Mouse (Mus musculus) lung, postnatal 0 days (tissue): ENCODE measurements around the gene Cpsf4. TPM values are rescaled to one million over a fixed set of nuclear protein-coding genes. Genes with fewer than 3 reads are reported as not detected.

ENCODE experiments used
- ATAC-seq: fragments of 200-750 bp; cut with Nextera tagmentation; 2 replicates; pipeline ENCODE4 v1.8.0; 2017; ENCODE audit warnings: moderate library complexity
- DNase-seq: peaks from one replicate; pipeline ENCODE4 v3.0.0-alpha.2; 2016; ENCODE audit warnings: low spot score
- H3K27ac ChIP-seq: fragments of 300-500 bp; sonication (generic); 2 replicates; pipeline ENCODE4 v1.5.1; 2014; ENCODE audit warnings: antibody characterized with exemption, mild to moderate bottlenecking, low read length, mixed read lengths
- H3K27me3 ChIP-seq: fragments of 300-500 bp; sonication (generic); replicated peaks from 2 replicates; pipeline ENCODE4 v1.6.1; 2014; ENCODE audit warnings: low read length, mixed read lengths; ENCODE audit not compliant: insufficient read depth
- H3K36me3 ChIP-seq: fragments of 300-500 bp; sonication (generic); 2 replicates; pipeline ENCODE4 v1.6.1; 2014; ENCODE audit warnings: low read length, mixed read lengths; ENCODE audit not compliant: insufficient read depth
- H3K4me1 ChIP-seq: fragments of 300-500 bp; sonication (generic); 2 replicates; pipeline ENCODE4 v1.6.1; 2014; ENCODE audit warnings: antibody characterized with exemption, low read depth, low read length, mixed read lengths; ENCODE audit not compliant: insufficient read depth
- H3K4me2 ChIP-seq: fragments of 300-500 bp; sonication (generic); replicated peaks from 2 replicates; pipeline ENCODE4 v1.6.1; 2014; ENCODE audit warnings: low read depth, mild to moderate bottlenecking, low read length, moderate library complexity, mixed read lengths
- H3K4me3 ChIP-seq: fragments of 300-500 bp; sonication (generic); 2 replicates; pipeline ENCODE4 v1.5.1; 2014; ENCODE audit warnings: low read depth, low read length
- H3K9ac ChIP-seq: fragments of 300-500 bp; sonication (generic); replicated peaks from 2 replicates; pipeline ENCODE4 v1.6.1; 2014; ENCODE audit warnings: low read depth, mild to moderate bottlenecking
- H3K9me3 ChIP-seq: fragments of 300-500 bp; sonication (generic); 2 replicates; pipeline ENCODE4 v1.6.1; 2016; ENCODE audit warnings: low read length, mixed read lengths
- CTCF ChIP-seq: IDR thresholded peaks from 2 replicates; pipeline ENCODE4 v1.5.1; 2016; ENCODE audit warnings: antibody characterized with exemption, mild to moderate bottlenecking
- EP300 ChIP-seq: IDR thresholded peaks from 2 replicates; pipeline ENCODE4 v1.6.1; 2016; ENCODE audit warnings: antibody characterized with exemption, mild to moderate bottlenecking, control low read depth
- WGBS: fragments of 180-500 bp; shearing (Covaris S2); extraction: QIAGEN DNeasy Blood & Tissue Kit; methylation state at CpG from one replicate; pipeline ENCODE4 v1.1.7; 2014; 5-methylcytosine and 5-hydroxymethylcytosine counted together
- polyA plus RNA-seq: library from polyadenylated mRNA; unstranded; fragments of >200 nt; fragmentation: Nextera tagmentation; extraction: Ambion mirVana; gene quantifications from 2 replicates; pipeline ENCODE4 v1.2.1, GENCODE M21; 2015

Cpsf4 gene
- polyA plus RNA-seq, 1 experiment from 2014 or later: 25.9 TPM

DNA sequence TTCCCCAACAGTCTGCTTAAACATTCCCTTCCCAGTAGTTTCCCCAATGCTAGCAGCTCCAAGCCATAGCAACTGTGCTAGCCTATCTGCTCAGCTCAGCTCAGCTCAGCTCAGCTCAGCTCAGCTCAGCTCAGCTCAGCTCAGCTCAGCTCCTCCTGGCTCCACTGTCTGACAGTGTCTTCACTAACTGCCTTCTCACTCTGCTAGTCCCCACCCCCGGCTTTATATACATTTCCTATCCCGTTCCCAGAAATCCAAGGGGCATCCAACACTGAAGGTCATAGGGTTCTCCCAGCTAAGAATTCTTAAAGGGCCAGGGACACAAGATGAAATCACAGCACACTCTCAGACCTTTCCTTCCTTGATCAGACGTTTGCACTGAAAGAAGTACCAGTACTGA, 2.3 kb upstream of the Cpsf4 start:
- DNase-seq: peak; percentile 12
- TF ChIP-seq EP300 (no peak), CTCF (no peak)
- WGBS: 34% methylated on average over 3 of the region's 3 CpGs
- H3K9ac ChIP-seq: no peak overlapping the region
- H3K4me3 ChIP-seq: no peak overlapping the region
- no peaks in the 10 kb centered on the region for H3K27me3 ChIP-seq
- H3K27ac ChIP-seq: no peak overlapping the region
- H3K9me3 ChIP-seq: no peaks in the 10 kb centered on the region
- ATAC-seq: no peak
- H3K36me3 ChIP-seq: peaks cover 8% of the 10 kb centered on the region; the same call in 1 of the 2 replicates
- H3K4me1 ChIP-seq: peaks cover 7% of the 10 kb centered on the region
- no peak overlapping the region for H3K4me2 ChIP-seq

- no peak for ATAC-seq
- WGBS: 80% methylated on average over 15 of the region's 15 CpGs
Observed at GRCm38 (mm10) chr5:145165184-145165583, 1.8 kb upstream of the Cpsf4 start.

DNA sequence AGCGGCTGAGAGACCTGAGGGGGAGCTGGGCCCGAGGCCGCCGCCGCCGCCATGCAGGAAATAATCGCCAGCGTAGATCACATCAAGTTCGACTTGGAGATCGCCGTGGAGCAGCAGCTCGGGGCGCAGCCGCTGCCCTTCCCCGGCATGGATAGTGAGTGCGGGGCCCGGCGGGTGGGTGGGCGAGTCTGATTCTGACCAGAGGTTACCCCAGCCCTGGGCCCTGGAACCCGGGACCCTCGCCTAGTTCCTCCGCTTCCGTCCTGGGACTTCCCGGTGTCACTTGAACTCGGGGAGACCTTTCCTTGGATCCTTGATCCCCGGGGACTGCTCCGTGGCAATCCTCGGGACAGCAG, 271 bp downstream of the Cpsf4 start:
- Histone ChIP-seq H3K4me1 (peaks cover 7% of the 10 kb centered on the region), H3K4me2 (peak overlapping the region; percentile 80), H3K27me3 (no peaks in the 10 kb centered on the region), H3K36me3 (peaks cover 14% of the 10 kb centered on the region; the same call in 1 of the 2 replicates), H3K9me3 (no peaks in the 10 kb centered on the region), H3K9ac (peak overlapping the region; percentile 97), H3K27ac (peak overlapping the region; percentile 92), H3K4me3 (peak overlapping the region; percentile 93)
- no peak for TF ChIP-seq EP300
- no peak for TF ChIP-seq CTCF
- DNase-seq: peak; percentile 44
- ATAC-seq: peak; percentile 6
- 3% methylated on average over 24 of the region's 28 CpGs for WGBS

More at GRCm38 (mm10) chr5:145165184-145165583, 1.8 kb upstream of the Cpsf4 start:
- no peak for DNase-seq
- Histone ChIP-seq H3K9me3 (no peaks in the 10 kb centered on the region), H3K4me2 (no peak overlapping the region), H3K4me1 (peaks cover 7% of the 10 kb centered on the region), H3K36me3 (peaks cover 4% of the 10 kb centered on the region; the same call in 1 of the 2 replicates), H3K27me3 (no peaks in the 10 kb centered on the region), H3K9ac (no peak overlapping the region), H3K4me3 (no peak overlapping the region), H3K27ac (no peak overlapping the region)
- no peak for TF ChIP-seq EP300
- TF ChIP-seq CTCF: no peak

DNA sequence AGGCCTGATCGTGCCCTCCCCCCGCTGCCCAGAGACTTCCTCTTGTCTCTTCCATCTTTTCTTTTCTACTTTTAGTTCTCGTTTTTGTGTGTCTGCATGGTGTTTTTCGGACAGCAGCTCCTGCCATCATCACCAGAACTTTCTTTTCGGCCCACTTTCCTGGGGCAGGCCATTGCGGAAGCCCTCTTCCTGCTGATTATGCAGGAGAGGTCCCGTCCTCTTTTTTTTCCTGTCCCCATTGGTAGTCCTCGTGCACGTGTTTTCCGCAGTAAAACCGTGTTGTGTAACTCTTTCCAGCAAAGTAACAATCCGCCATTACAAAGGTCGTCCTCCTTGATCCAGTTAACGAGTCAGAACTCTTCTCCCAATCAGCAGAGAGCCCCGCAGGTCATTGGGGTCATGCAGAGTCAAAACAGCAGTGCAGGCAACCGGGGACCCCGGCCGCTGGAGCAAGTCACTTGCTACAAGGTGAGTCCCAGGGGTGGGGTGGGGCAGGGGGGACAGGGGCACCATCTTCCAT, 11.5 kb downstream of the Cpsf4 start:
- Histone ChIP-seq H3K9ac (no peak overlapping the region), H3K27ac (no peak overlapping the region), H3K4me2 (no peak overlapping the region), H3K27me3 (no peaks in the 10 kb centered on the region), H3K36me3 (peaks cover 58% of the 10 kb centered on the region), H3K9me3 (no peaks in the 10 kb centered on the region), H3K4me1 (no peaks in the 10 kb centered on the region), H3K4me3 (no peak overlapping the region)
- WGBS: 83% methylated on average over 18 of the region's 18 CpGs
- ATAC-seq (no peak), DNase-seq (no peak)
- TF ChIP-seq CTCF: no peak

DNA sequence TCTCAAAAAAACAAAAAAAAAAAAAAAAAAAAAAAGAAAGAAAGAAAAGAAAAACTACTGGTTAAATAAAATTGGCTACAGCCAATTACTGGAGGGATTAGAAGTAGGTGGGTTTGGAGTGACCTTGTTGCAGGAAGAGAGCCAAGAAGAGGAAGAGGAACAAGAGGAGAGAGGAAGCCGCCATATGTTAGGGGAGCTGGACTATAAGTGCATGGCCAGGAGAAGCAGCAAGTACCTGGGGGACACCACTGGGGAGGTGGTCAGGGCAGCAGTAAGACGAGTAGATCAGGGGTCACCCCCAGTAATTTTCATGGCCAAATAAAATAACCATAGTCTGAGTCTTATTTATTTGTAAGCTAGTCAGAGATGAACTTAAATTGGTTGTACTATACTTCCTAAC, 18.2 kb downstream of the Cpsf4 start:
- Histone ChIP-seq H3K9me3 (no peaks in the 10 kb centered on the region), H3K27me3 (no peaks in the 10 kb centered on the region), H3K4me2 (no peak overlapping the region), H3K4me3 (no peak overlapping the region), H3K4me1 (peaks cover 5% of the 10 kb centered on the region), H3K27ac (no peak overlapping the region), H3K36me3 (peaks cover 46% of the 10 kb centered on the region; the same call in 1 of the 2 replicates), H3K9ac (no peak overlapping the region)
- TF ChIP-seq EP300: no peak
- no peak for TF ChIP-seq CTCF
- no peak for DNase-seq
- no peak for ATAC-seq
- WGBS: 82% methylated on average over 2 of the region's 2 CpGs

- DNase-seq: no peak
- Histone ChIP-seq H3K4me1 (peaks cover 14% of the 10 kb centered on the region), H3K36me3 (peaks cover 20% of the 10 kb centered on the region; the same call in 1 of the 2 replicates), H3K27me3 (no peaks in the 10 kb centered on the region), H3K4me2 (no peak overlapping the region), H3K27ac (no peak overlapping the region), H3K9me3 (no peaks in the 10 kb centered on the region), H3K9ac (no peak overlapping the region), H3K4me3 (no peak overlapping the region)
- 88% methylated on average over 6 of the region's 6 CpGs for WGBS
- no peak for ATAC-seq
- no peak for TF ChIP-seq EP300
- TF ChIP-seq CTCF: no peak
Observed at GRCm38 (mm10) chr5:145189416-145189815, 22.4 kb downstream of the Cpsf4 start.

- no peak overlapping the region for H3K27ac ChIP-seq
- H3K27me3 ChIP-seq: no peaks in the 10 kb centered on the region
- no peak for DNase-seq
- peak overlapping the region; percentile 87 for H3K9ac ChIP-seq
- WGBS: 32% methylated on average over 5 of the region's 5 CpGs
- TF ChIP-seq CTCF: no peak
- no peak for TF ChIP-seq EP300
- H3K4me1 ChIP-seq: peaks cover 14% of the 10 kb centered on the region
- ATAC-seq: no peak
- H3K4me3 ChIP-seq: peak overlapping the region; percentile 66
- no peaks in the 10 kb centered on the region for H3K9me3 ChIP-seq
- peaks cover 27% of the 10 kb centered on the region; the same call in 1 of the 2 replicates for H3K36me3 ChIP-seq
- H3K4me2 ChIP-seq: peak overlapping the region; percentile 72
Observed at GRCm38 (mm10) chr5:145190373-145190772, 23.4 kb downstream of the Cpsf4 start.
